Mouse (Mus musculus): ENCODE data around the gene Ccdc69. TPM values are rescaled to one million over a fixed set of nuclear protein-coding genes. Genes with fewer than 3 reads are reported as not detected.
"Not testable (repeated sequence)": the region's sequence is repeated elsewhere in the genome, so short reads cannot be mapped to it uniquely, and the experiment has no call there.

The Ccdc69 gene
- polyA plus RNA-seq, 1 experiment from 2014 or later, result 5.1 TPM

DNA sequence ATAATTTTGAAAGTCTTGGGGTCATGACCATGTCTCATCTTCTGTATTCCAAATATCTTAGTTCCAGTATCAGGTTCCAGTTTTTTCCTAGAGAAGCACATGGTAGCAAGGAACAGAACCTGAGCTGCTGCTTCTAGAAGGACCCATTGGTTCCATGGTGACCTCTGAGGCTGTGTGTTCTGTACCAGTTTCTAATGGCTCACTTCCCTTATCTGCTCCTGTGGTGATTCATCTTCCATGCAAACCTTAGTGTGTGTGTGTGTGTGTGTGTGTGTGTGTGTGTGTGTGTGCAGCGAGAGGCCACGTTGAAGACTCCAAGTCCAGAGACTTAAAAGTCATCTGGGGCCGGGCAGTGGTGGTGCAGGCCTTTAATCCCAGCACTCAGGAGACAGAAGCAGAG is 38.1 kb upstream of the Ccdc69 start:
- H3K4me1 ChIP-seq (replicated peaks; ENCODE audit: control insufficient read depth, insufficient read depth), result no peaks in the 10 kb centered on the region
- DNase-seq (ENCODE audit: low spot score) (no peak), ATAC-seq (ENCODE audit: low FRiP score, low TSS enrichment) (0 out of 2 replicates have a peak, but pooled peaks have one; percentile 42)
- H3K4me3 ChIP-seq (ENCODE audit: low read depth, low read length), result no peak overlapping the region
- no peak overlapping the region for H3K4me2 ChIP-seq (replicated peaks; ENCODE audit: low read depth)
- no peaks in the 10 kb centered on the region for H3K27me3 ChIP-seq (ENCODE audit: control insufficient read depth, insufficient read depth, low read length)
- WGBS, result 82% methylated on average over 3 of the region's 3 CpGs
- no peak for TF ChIP-seq CTCF (IDR thresholded peaks at IDR 0.05; ENCODE audit: low read depth)
- no peak for TF ChIP-seq EP300 (optimal IDR thresholded peaks at IDR 0.05)
- H3K27ac ChIP-seq (replicated peaks), result no peak overlapping the region
- H3K36me3 ChIP-seq (ENCODE audit: control insufficient read depth, insufficient read depth, low read length), result no peaks in the 10 kb centered on the region
- no peaks in the 10 kb centered on the region for H3K9me3 ChIP-seq (ENCODE audit: control insufficient read depth, low read length)
- no peak overlapping the region for H3K9ac ChIP-seq (ENCODE audit: low read length)

DNA sequence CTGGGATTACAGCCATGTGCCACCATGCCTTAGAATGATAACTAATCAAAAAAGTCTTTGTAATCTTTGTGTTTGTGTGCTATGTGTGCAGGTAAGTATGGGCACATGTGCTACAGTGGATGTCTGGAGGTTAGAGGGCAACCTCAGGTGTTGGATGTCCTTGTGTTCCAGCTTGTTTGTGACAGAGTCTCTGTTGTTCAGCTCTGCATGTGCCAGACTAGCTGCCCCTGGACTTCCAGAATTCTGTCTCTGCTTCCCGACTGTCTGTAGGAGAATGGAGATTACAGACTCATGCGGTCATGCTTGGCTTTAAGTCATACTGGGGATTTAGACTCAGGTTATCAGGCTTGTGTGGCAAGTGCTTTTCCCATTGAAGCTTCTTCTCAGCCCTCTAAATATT is 36.4 kb upstream of the Ccdc69 start:
- no peak for ATAC-seq (ENCODE audit: low FRiP score, low TSS enrichment)
- H3K27me3 ChIP-seq (ENCODE audit: control insufficient read depth, insufficient read depth, low read length), result no peaks in the 10 kb centered on the region
- DNase-seq (ENCODE audit: low spot score), result no peak
- H3K9ac ChIP-seq (ENCODE audit: low read length), result no peak overlapping the region
- no peaks in the 10 kb centered on the region for H3K36me3 ChIP-seq (ENCODE audit: control insufficient read depth, insufficient read depth, low read length)
- H3K9me3 ChIP-seq (ENCODE audit: control insufficient read depth, low read length), result no peaks in the 10 kb centered on the region
- H3K27ac ChIP-seq (replicated peaks), result no peak overlapping the region
- H3K4me3 ChIP-seq (ENCODE audit: low read depth, low read length), result no peak overlapping the region
- TF ChIP-seq CTCF (IDR thresholded peaks at IDR 0.05; ENCODE audit: low read depth) (no peak), EP300 (optimal IDR thresholded peaks at IDR 0.05) (no peak)
- WGBS, result 77% methylated on average over 2 of the region's 2 CpGs
- no peak overlapping the region for H3K4me2 ChIP-seq (replicated peaks; ENCODE audit: low read depth)
- no peaks in the 10 kb centered on the region for H3K4me1 ChIP-seq (replicated peaks; ENCODE audit: control insufficient read depth, insufficient read depth)

DNA sequence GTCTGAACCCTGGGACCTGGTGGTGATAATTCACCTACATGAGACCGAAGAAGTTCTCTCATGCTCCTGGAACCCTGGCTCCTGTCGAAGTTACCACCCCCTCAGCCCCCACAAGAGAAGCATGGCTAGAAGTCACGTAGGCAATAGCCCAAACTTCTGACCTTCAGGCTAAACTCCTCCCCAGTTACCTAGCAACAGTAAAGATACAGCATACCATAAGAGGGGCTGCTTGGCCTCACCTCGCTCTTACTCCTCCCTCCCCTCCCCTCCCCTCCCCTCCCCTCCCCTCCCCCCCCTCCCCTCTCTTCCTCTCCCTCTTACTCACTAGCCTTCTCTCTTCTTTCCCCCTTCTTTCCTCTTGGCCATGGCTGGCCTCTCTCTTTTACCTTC is 35.9 kb upstream of the Ccdc69 start:
- DNase-seq (ENCODE audit: low spot score); H3K4me3 ChIP-seq (ENCODE audit: low read depth, low read length); H3K4me2 ChIP-seq (replicated peaks; ENCODE audit: low read depth); H3K9ac ChIP-seq (ENCODE audit: low read length); H3K36me3 ChIP-seq (ENCODE audit: control insufficient read depth, insufficient read depth, low read length); ATAC-seq (ENCODE audit: low FRiP score, low TSS enrichment); H3K9me3 ChIP-seq (ENCODE audit: control insufficient read depth, low read length); H3K4me1 ChIP-seq (replicated peaks; ENCODE audit: control insufficient read depth, insufficient read depth); H3K27ac ChIP-seq (replicated peaks); H3K27me3 ChIP-seq (ENCODE audit: control insufficient read depth, insufficient read depth, low read length): not testable (repeated sequence)
- 26% methylated on average over 4 of the region's 4 CpGs for WGBS

DNA sequence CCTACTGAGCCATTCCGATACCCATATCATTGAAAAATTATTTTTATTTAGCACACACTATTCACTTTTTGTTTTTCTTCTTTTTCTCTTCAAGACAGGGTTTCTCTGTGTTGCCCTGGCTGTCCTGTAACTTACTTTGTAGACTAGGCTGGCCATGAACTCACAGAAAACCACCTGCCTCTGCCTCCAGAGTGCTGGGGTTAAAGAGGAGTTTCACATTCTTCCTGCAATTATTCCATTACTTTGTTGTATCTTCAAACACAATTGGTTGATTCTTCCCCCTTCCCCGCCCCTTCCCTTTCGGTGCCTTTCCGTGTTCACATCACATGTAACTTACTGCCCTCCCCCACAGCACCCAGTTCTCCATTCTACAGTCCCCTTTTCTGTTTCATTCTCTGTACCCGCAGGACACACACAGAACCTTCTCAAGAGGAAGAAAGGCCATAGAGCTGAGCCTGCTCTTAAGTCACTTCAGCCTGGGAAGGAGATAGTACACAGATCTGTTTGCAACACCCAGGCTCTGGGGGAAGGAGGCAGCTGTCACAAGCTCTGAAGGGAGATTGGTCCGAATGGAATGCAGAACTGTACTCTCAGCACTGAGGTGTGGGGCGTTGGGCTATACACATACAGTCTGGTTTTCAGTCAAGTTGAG is 35.4 kb upstream of the Ccdc69 start:
- Histone ChIP-seq H3K36me3 (ENCODE audit: control insufficient read depth, insufficient read depth, low read length) (no peaks in the 10 kb centered on the region), H3K9ac (ENCODE audit: low read length) (no peak overlapping the region), H3K27ac (replicated peaks) (no peak overlapping the region), H3K9me3 (ENCODE audit: control insufficient read depth, low read length) (no peaks in the 10 kb centered on the region), H3K4me2 (replicated peaks; ENCODE audit: low read depth) (no peak overlapping the region), H3K4me1 (replicated peaks; ENCODE audit: control insufficient read depth, insufficient read depth) (no peaks in the 10 kb centered on the region), H3K27me3 (ENCODE audit: control insufficient read depth, insufficient read depth, low read length) (no peaks in the 10 kb centered on the region), H3K4me3 (ENCODE audit: low read depth, low read length) (no peak overlapping the region)
- WGBS, result 50% methylated on average over 7 of the region's 7 CpGs
- DNase-seq (ENCODE audit: low spot score) (no peak), ATAC-seq (ENCODE audit: low FRiP score, low TSS enrichment) (no peak)
- TF ChIP-seq EP300 (optimal IDR thresholded peaks at IDR 0.05) (no peak), CTCF (IDR thresholded peaks at IDR 0.05; ENCODE audit: low read depth) (no peak)

DNA sequence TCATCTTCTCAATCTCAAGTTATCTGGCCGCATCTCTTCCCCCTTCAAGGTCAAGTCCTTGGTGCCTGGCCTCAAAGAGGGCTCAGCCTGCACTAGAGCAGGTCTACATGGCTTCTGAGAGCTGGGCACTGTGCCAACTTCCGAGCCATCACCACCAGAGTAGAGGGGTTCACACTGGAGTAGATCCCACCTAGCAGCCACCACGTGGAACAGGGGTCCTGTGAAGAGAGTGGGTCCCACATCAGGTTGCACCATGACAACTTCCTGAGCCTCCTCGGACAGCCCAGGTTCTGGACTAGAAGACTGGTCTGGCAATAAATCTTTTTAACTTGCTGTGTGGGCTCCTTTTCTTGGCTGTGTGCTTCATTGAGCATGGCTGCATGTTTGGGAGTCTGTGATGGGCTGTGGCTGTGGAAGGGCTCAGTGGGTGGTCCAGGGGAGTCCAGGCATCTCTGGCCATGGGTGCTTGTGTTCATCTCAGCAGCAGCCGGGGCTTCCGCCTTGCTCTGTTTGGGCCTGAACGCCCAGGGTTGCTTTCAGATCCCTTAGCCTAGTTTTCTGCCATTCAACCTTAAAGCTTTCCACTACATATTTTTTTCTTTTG is 32.7 kb upstream of the Ccdc69 start:
- Histone ChIP-seq H3K27me3 (ENCODE audit: control insufficient read depth, insufficient read depth, low read length) (no peaks in the 10 kb centered on the region), H3K27ac (replicated peaks) (no peak overlapping the region), H3K4me3 (ENCODE audit: low read depth, low read length) (no peak overlapping the region), H3K9ac (ENCODE audit: low read length) (no peak overlapping the region), H3K36me3 (ENCODE audit: control insufficient read depth, insufficient read depth, low read length) (no peaks in the 10 kb centered on the region), H3K9me3 (ENCODE audit: control insufficient read depth, low read length) (no peaks in the 10 kb centered on the region), H3K4me2 (replicated peaks; ENCODE audit: low read depth) (no peak overlapping the region), H3K4me1 (replicated peaks; ENCODE audit: control insufficient read depth, insufficient read depth) (no peaks in the 10 kb centered on the region)
- TF ChIP-seq CTCF (IDR thresholded peaks at IDR 0.05; ENCODE audit: low read depth) (no peak), EP300 (optimal IDR thresholded peaks at IDR 0.05) (no peak)
- 51% methylated on average over 7 of the region's 7 CpGs for WGBS
- ATAC-seq (ENCODE audit: low FRiP score, low TSS enrichment), result peak; percentile 53; the same call in 1 of the 2 replicates
- no peak for DNase-seq (ENCODE audit: low spot score)

DNA sequence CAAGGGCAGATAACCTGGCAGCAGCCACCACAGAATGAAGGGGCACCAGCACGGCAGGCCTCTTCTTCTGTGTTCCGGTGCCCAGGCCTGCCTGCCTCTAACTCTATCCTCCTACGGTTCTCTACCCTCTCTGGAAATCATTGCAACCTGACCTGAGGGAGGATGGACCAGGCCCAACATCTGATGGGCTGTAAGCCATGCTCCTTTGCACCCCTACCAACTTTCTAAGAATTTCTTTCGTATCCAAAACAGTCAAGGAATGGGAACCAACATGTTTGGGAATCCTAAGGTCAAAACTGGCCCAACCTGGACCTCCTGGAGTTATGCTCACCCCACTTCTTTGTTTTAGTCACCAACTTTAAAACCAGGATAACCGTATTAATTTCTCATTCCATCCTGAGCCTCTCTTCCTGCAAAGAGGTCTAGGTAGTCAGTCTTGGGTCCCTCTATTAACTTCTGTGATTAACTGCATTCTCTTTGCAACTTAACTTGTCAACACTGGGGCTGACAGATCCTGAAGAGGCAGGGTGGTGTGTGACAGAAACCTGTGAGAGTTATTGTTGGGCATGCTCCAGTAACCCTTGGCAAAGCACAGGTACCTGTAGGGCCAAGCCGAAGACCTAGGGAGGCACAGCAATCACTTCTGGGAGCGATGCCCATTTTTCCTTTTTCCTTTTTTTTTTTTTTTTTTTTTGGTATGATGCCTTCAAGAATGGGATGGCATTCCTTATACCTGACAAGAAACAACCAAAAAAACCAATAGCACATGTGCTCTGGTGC is 31.8 kb upstream of the Ccdc69 start:
- H3K4me3 ChIP-seq (ENCODE audit: low read depth, low read length), result no peak overlapping the region
- no peaks in the 10 kb centered on the region for H3K9me3 ChIP-seq (ENCODE audit: control insufficient read depth, low read length)
- no peak overlapping the region for H3K9ac ChIP-seq (ENCODE audit: low read length)
- TF ChIP-seq EP300 (optimal IDR thresholded peaks at IDR 0.05), result no peak
- no peak for TF ChIP-seq CTCF (IDR thresholded peaks at IDR 0.05; ENCODE audit: low read depth)
- 81% methylated on average over 7 of the region's 7 CpGs for WGBS
- H3K27ac ChIP-seq (replicated peaks), result no peak overlapping the region
- DNase-seq (ENCODE audit: low spot score) (no peak), ATAC-seq (ENCODE audit: low FRiP score, low TSS enrichment) (no peak)
- H3K27me3 ChIP-seq (ENCODE audit: control insufficient read depth, insufficient read depth, low read length), result no peaks in the 10 kb centered on the region
- H3K4me1 ChIP-seq (replicated peaks; ENCODE audit: control insufficient read depth, insufficient read depth), result no peaks in the 10 kb centered on the region
- no peak overlapping the region for H3K4me2 ChIP-seq (replicated peaks; ENCODE audit: low read depth)
- no peaks in the 10 kb centered on the region for H3K36me3 ChIP-seq (ENCODE audit: control insufficient read depth, insufficient read depth, low read length)
